Mouse (Mus musculus) neural tube, embryonic 11.5 days (tissue): Measurements from ENCODE around the gene Galnt2. TPM values are rescaled to one million over a fixed set of nuclear protein-coding genes. Genes with fewer than 3 reads are reported as not detected.

Source experiments
- ATAC-seq: fragments of 200-750 bp; cut with Nextera tagmentation; 2 replicates; pipeline ENCODE4 v1.8.0; 2017; ENCODE audit warnings: moderate number of reproducible peaks, mild to moderate bottlenecking, moderate TSS enrichment, moderate library complexity; ENCODE audit not compliant: insufficient read depth, low FRiP score, low TSS enrichment
- DNase-seq: peaks from one replicate; pipeline ENCODE4 v3.0.0-alpha.2; 2015; ENCODE audit warnings: low spot score
- H3K27ac ChIP-seq: fragments of 300-500 bp; sonication (generic); 2 replicates; pipeline ENCODE4 v1.5.1; 2014; ENCODE audit warnings: low read depth, mild to moderate bottlenecking, low read length
- H3K27me3 ChIP-seq: fragments of 300-500 bp; sonication (generic); 2 replicates; pipeline ENCODE4 v1.6.1; 2014; ENCODE audit warnings: mild to moderate bottlenecking, low read length, mixed read lengths; ENCODE audit not compliant: control insufficient read depth, insufficient read depth
- H3K36me3 ChIP-seq: fragments of 300-500 bp; sonication (generic); 2 replicates; pipeline ENCODE4 v1.6.1; 2014; ENCODE audit warnings: mild to moderate bottlenecking, low read length, moderate library complexity, mixed read lengths; ENCODE audit not compliant: control insufficient read depth, insufficient read depth
- H3K4me1 ChIP-seq: fragments of 300-500 bp; sonication (generic); 2 replicates; pipeline ENCODE4 v1.6.1; 2014; ENCODE audit warnings: low read length, mixed read lengths; ENCODE audit not compliant: control insufficient read depth, insufficient read depth
- H3K4me2 ChIP-seq: fragments of 300-500 bp; sonication (generic); 2 replicates; pipeline ENCODE4 v1.6.1; 2014; ENCODE audit warnings: low read depth, mild to moderate bottlenecking, moderate library complexity
- H3K4me3 ChIP-seq: fragments of 300-500 bp; sonication (generic); 2 replicates; pipeline ENCODE4 v1.5.1; 2014; ENCODE audit warnings: low read depth, low read length
- H3K9ac ChIP-seq: fragments of 300-500 bp; sonication (generic); 2 replicates; pipeline ENCODE4 v1.6.1; 2014; ENCODE audit warnings: mild to moderate bottlenecking, low read length
- H3K9me3 ChIP-seq: fragments of 300-500 bp; sonication (generic); 2 replicates; pipeline ENCODE4 v1.6.1; 2016; ENCODE audit warnings: low read length; ENCODE audit not compliant: control insufficient read depth
- WGBS: fragments of 180-500 bp; shearing (Covaris S2); extraction: QIAGEN DNeasy Blood & Tissue Kit; methylation state at CpG from one replicate; pipeline ENCODE4 v1.1.7; 2014; 5-methylcytosine and 5-hydroxymethylcytosine counted together
- polyA plus RNA-seq: library from polyadenylated mRNA; unstranded; fragments of >200 nt; fragmentation: Nextera tagmentation; extraction: Ambion mirVana; gene quantifications from 2 replicates; pipeline ENCODE4 v1.2.1, GENCODE M21; 2014

Galnt2 gene
- polyA plus RNA-seq, 1 experiment from 2014 or later = 92.4 TPM

DNA sequence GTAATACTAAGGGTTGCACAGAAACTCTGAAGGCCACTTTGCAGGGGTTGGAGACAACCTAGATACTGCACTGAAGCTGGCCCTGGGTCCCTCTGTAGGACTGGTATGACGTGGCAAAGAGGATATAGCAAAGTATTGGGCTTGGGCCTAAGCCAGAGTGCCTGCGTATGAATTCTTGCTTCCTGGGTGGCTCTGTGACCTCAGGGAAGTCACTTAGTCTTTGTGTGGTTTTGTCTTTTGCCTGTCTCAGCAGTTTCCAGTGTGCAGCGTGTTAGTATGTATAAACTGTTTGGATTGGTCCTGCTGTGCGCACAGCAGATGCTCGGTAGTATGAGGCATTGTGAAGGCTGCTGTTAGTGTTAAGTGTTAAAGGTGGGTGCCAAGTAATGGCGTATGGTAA is 11.0 kb downstream of the Galnt2 start:
- DNase-seq = no peak
- H3K27me3 ChIP-seq = no peaks in the 10 kb centered on the region
- H3K4me1 ChIP-seq = peaks cover 6% of the 10 kb centered on the region
- 88% methylated on average over 6 of the region's 6 CpGs for WGBS
- H3K27ac ChIP-seq = no peak overlapping the region
- no peak overlapping the region for H3K4me2 ChIP-seq
- ATAC-seq = no peak
- peaks cover 3% of the 10 kb centered on the region; the same call in 1 of the 2 replicates for H3K36me3 ChIP-seq
- H3K9me3 ChIP-seq = no peaks in the 10 kb centered on the region
- H3K9ac ChIP-seq = no peak overlapping the region
- H3K4me3 ChIP-seq = no peak overlapping the region

DNA sequence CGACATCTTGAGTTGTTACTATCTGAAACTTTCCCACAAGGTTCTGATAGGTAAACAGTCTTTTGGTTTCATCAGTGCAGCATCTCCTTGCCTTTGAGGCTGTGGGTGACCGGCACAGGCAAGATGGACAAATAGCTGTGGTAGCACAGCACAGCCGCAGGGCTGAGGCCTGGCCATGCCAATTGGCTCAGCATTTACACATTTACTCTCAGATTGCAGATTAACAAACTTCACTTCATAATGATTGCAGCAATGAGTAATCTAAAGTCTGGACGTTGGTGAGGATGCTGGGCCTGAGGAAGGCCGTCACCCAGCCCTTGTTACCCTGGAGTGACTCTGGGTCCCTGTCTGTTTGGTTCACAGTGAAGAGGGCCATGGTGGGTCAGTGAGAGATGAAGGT is 11.7 kb downstream of the Galnt2 start:
- no peak overlapping the region for H3K9ac ChIP-seq
- DNase-seq = no peak
- no peaks in the 10 kb centered on the region for H3K27me3 ChIP-seq
- H3K36me3 ChIP-seq = peaks cover 3% of the 10 kb centered on the region; the same call in 1 of the 2 replicates
- H3K4me2 ChIP-seq = no peak overlapping the region
- H3K27ac ChIP-seq = no peak overlapping the region
- 95% methylated on average over 5 of the region's 5 CpGs for whole genome bisulfite sequencing
- no peaks in the 10 kb centered on the region for H3K9me3 ChIP-seq
- no peak for ATAC-seq
- peaks cover 6% of the 10 kb centered on the region for H3K4me1 ChIP-seq
- H3K4me3 ChIP-seq = no peak overlapping the region

DNA sequence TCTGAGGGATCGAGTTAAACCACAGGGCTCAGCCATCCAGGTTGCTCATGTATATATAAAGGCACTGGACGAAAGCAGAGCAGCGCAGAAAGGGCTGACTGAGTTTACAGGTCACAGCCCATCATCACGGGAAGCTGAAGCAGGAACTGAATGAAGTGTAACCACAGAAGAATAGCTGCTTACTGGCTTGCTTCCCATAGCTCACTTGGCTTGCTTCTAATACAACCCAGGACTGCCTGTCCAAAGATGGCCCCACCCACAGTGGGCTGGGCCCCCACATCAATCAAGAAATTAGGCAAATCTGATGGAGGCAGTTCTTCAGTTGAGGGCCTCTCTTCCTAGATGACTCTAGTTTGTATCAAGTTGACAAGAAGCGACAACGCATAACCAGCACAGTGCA is 16.4 kb downstream of the Galnt2 start:
- no peak overlapping the region for H3K4me3 ChIP-seq
- 96% methylated on average over 6 of the region's 6 CpGs for WGBS
- peaks cover 3% of the 10 kb centered on the region; the same call in 1 of the 2 replicates for H3K36me3 ChIP-seq
- no peaks in the 10 kb centered on the region for H3K27me3 ChIP-seq
- no peak overlapping the region for H3K4me2 ChIP-seq
- peaks cover 12% of the 10 kb centered on the region; the same call in 1 of the 2 replicates for H3K4me1 ChIP-seq
- no peak overlapping the region for H3K27ac ChIP-seq
- H3K9ac ChIP-seq = no peak overlapping the region
- no peak for ATAC-seq
- no peaks in the 10 kb centered on the region for H3K9me3 ChIP-seq
- no peak for DNase-seq

DNA sequence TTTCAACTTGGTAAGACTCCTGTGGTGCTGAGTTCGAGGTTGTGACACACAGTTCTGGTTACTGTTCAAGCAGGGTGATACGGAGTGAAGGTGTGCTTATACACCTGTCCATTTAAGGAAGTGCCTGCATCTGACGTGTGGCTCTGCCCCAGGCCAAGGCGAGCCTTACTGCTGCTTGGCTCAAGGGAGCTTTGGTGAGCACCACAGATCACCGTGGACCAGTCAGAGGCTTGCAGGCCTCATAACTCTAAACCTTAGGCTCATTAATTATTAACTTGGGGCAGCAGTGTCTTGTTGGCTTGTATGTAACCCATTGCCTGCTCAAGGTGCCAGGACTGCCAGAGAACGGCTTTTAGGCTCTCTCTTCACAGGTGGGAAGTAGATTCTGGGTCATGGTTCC is 17.5 kb downstream of the Galnt2 start:
- H3K36me3 ChIP-seq = peaks cover 3% of the 10 kb centered on the region; the same call in 1 of the 2 replicates
- no peaks in the 10 kb centered on the region for H3K27me3 ChIP-seq
- no peak overlapping the region for H3K27ac ChIP-seq
- H3K4me2 ChIP-seq = no peak overlapping the region
- H3K4me1 ChIP-seq = peaks cover 12% of the 10 kb centered on the region; the same call in 1 of the 2 replicates
- DNase-seq (no peak), ATAC-seq (no peak)
- H3K9me3 ChIP-seq = no peaks in the 10 kb centered on the region
- no peak overlapping the region for H3K9ac ChIP-seq
- 88% methylated on average over 6 of the region's 6 CpGs for WGBS
- H3K4me3 ChIP-seq = no peak overlapping the region

DNA sequence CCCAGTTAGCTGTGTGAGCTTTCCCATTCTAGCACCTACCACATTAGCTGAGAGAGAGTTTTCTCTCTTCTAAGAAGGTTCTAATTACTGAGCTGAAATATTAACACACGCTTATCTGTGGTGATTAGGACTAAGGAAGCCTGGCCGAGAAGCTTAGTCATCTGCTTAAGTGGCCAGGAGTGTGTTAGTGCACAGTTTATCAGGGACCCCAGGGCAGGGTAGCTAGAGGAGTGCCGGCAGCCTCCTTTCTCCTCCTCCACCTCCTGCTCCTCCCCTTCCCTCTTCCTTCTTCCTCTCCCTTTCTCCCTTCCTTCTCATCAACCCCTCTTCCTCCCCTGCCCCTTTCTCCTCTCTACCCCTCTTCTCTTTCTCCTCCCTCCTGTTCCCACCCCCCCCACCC is 19.1 kb downstream of the Galnt2 start:
- peaks cover 3% of the 10 kb centered on the region; the same call in 1 of the 2 replicates for H3K36me3 ChIP-seq
- no peak overlapping the region for H3K4me2 ChIP-seq
- no peak overlapping the region for H3K9ac ChIP-seq
- DNase-seq (no peak), ATAC-seq (no peak)
- H3K9me3 ChIP-seq = no peaks in the 10 kb centered on the region
- no peak overlapping the region for H3K4me3 ChIP-seq
- H3K27me3 ChIP-seq = no peaks in the 10 kb centered on the region
- 45% methylated on average over 3 of the region's 3 CpGs for WGBS
- H3K27ac ChIP-seq = peak overlapping the region; percentile 24
- peaks cover 12% of the 10 kb centered on the region; the same call in 1 of the 2 replicates for H3K4me1 ChIP-seq

DNA sequence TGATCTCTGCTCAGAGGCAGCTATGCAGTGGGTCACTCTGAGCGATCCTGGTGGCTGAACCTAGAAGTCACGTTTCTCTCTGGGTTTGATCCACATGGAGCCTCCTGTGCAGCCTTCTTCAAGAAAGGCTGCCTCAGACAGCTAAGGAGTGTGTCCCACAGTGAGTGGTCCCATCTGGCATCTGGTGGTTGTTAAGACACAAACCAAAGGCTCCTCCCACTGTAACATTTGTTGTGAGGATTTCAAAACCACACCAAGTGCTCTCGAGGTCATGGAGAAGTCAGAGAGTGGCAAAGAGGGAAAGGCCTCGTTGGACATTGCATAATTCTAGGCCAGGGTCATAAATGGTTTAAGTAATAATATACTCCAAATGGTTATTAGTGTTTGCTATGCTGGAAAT is 19.6 kb downstream of the Galnt2 start:
- DNase-seq = no peak
- H3K4me1 ChIP-seq = peaks cover 12% of the 10 kb centered on the region; the same call in 1 of the 2 replicates
- no peaks in the 10 kb centered on the region for H3K9me3 ChIP-seq
- no peak overlapping the region for H3K4me3 ChIP-seq
- 11% methylated on average over 4 of the region's 4 CpGs for WGBS
- peaks cover 3% of the 10 kb centered on the region; the same call in 1 of the 2 replicates for H3K36me3 ChIP-seq
- peak overlapping the region; percentile 1; the same call in 1 of the 2 replicates for H3K27ac ChIP-seq
- H3K4me2 ChIP-seq = no peak overlapping the region
- no peaks in the 10 kb centered on the region for H3K27me3 ChIP-seq
- no peak for ATAC-seq
- H3K9ac ChIP-seq = no peak overlapping the region

DNA sequence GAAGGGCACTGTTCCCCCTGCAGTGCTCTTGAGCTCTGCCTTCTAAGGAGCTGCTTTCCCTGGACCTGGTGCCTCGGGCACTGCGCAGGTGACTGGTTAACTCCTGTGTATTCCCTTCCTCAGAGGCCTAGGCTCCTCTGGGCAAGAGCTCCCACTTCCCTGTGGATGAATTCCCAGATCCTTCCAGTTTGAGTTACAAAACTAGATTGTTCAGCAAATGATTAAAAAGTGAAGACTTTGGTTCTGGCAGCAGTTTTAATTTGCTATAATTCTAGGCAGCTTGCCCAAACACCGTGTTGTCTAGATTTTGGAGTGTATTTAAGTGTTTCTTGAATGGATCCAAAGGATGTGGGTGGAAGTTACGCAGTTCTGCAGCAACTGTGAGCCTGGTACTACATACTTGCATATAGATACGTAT is 21.4 kb downstream of the Galnt2 start:
- H3K36me3 ChIP-seq = no peaks in the 10 kb centered on the region
- H3K9me3 ChIP-seq = no peaks in the 10 kb centered on the region
- no peak for DNase-seq
- H3K4me2 ChIP-seq = no peak overlapping the region
- no peak for ATAC-seq
- H3K27me3 ChIP-seq = no peaks in the 10 kb centered on the region
- WGBS = 90% methylated on average over 5 of the region's 5 CpGs
- no peak overlapping the region for H3K4me3 ChIP-seq
- peaks cover 17% of the 10 kb centered on the region for H3K4me1 ChIP-seq
- H3K9ac ChIP-seq = no peak overlapping the region
- no peak overlapping the region for H3K27ac ChIP-seq

DNA sequence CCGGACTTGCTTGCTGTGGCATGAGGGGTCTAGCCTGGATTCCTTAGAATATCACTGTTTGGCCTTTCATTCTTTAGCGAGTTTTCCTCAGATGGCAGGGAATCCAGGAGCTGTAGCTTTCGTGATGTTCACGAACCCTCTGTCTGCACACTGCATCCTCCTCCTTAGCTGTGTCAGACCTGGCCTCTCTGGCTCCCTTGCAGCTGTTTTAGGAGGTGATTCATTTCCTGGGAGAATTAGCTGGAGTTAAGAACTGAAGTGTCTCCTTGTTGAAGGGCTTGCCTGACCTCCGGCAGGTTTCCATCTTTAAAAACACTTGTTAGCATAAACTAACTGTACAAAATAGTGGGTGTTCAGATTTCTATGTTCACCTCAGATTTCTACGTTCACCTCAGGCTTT is 22.7 kb downstream of the Galnt2 start:
- Histone ChIP-seq H3K9me3 (no peaks in the 10 kb centered on the region), H3K4me3 (no peak overlapping the region), H3K36me3 (no peaks in the 10 kb centered on the region), H3K4me2 (no peak overlapping the region), H3K9ac (no peak overlapping the region), H3K27ac (no peak overlapping the region), H3K4me1 (peaks cover 17% of the 10 kb centered on the region), H3K27me3 (no peaks in the 10 kb centered on the region)
- DNase-seq (no peak), ATAC-seq (no peak)
- 88% methylated on average over 6 of the region's 6 CpGs for WGBS

DNA sequence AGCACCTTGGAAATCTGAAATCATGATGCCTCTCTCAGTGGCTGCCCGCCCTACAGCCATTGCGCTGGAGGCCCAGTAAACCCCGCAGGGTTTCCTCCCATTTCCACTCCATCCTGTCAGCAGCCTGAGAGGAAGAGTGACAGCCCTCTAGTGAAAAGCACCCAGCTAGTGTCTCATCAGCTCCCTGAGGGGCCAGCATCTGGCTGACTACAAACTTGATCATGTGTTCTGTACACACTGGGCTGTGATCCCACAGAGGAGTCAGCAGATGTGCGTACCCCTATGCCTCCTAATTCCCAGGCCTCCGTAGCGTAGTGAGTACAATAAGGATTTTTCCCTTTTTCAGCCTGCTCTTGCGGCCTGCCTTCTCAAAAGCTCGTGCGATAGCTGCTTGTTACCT is 25.6 kb downstream of the Galnt2 start:
- no peaks in the 10 kb centered on the region for H3K27me3 ChIP-seq
- DNase-seq = no peak
- H3K4me2 ChIP-seq = no peak overlapping the region
- H3K27ac ChIP-seq = no peak overlapping the region
- H3K36me3 ChIP-seq = no peaks in the 10 kb centered on the region
- no peak overlapping the region for H3K9ac ChIP-seq
- WGBS = 89% methylated on average over 9 of the region's 9 CpGs
- no peaks in the 10 kb centered on the region for H3K9me3 ChIP-seq
- no peak for ATAC-seq
- H3K4me3 ChIP-seq = no peak overlapping the region
- peaks cover 12% of the 10 kb centered on the region for H3K4me1 ChIP-seq
